Mouse (Mus musculus): ENCODE measurements around the gene Jmy. TPM values are rescaled to one million over a fixed set of nuclear protein-coding genes. Genes with fewer than 3 reads are reported as not detected.

Gene Jmy
- total RNA-seq (2014; rRNA removed), result 34.5 and 39.4 TPM in 2 replicates
- polyA plus RNA-seq (2015; fragmentation: Nextera tagmentation; extraction: Ambion mirVana), result 8.8 and 9.4 TPM in 2 replicates

GRCm38 (mm10) chr13:93499167-93499972 is at the start of gene Jmy:
Gene Jmy (minus strand): TSS chr13:93499808.
- Histone ChIP-seq H3K4me3 (ENCODE audit: low read length) (peak within 1 kb of the TSS; percentile 98), H3K36me3 (ENCODE audit: insufficient read depth, low read length) (no peaks in the 10 kb centered on the region), H3K27me3 (ENCODE audit: insufficient read depth, low read length) (no peaks in the 10 kb centered on the region), H3K9me3 (ENCODE audit: low read length) (no peaks in the 10 kb centered on the region), H3K9ac (replicated peaks; ENCODE audit: low read length) (peak within 1 kb of the TSS; percentile 95), H3K4me2 (ENCODE audit: low read depth, low read length) (peak within 1 kb of the TSS; percentile 78), H3K27ac (peak within 1 kb of the TSS; percentile 95), H3K4me1 (ENCODE audit: insufficient read depth, low read length) (peaks cover 18% of the 10 kb centered on the region)
- under 1% methylated on average over 79 of the region's 105 CpGs for WGBS
- TF ChIP-seq CTCF (IDR thresholded peaks at IDR 0.05; ENCODE audit: low read depth), result no peak
- DNase-seq (ENCODE audit: low spot score) (peak; percentile 96), ATAC-seq (peak; percentile 96)

- Histone ChIP-seq H3K27ac (no peak overlapping the region), H3K9me3 (ENCODE audit: low read length) (no peaks in the 10 kb centered on the region), H3K4me2 (ENCODE audit: low read depth, low read length) (no peak overlapping the region), H3K4me3 (ENCODE audit: low read length) (no peak overlapping the region), H3K4me1 (ENCODE audit: insufficient read depth, low read length) (no peaks in the 10 kb centered on the region), H3K36me3 (ENCODE audit: insufficient read depth, low read length) (no peaks in the 10 kb centered on the region), H3K9ac (replicated peaks; ENCODE audit: low read length) (no peak overlapping the region), H3K27me3 (ENCODE audit: insufficient read depth, low read length) (no peaks in the 10 kb centered on the region)
- no peak for DNase-seq (ENCODE audit: low spot score)
- no peak for TF ChIP-seq CTCF (IDR thresholded peaks at IDR 0.05; ENCODE audit: low read depth)
- WGBS, result 85% methylated on average over 5 of the region's 5 CpGs
- ATAC-seq, result no peak
Observed at GRCm38 (mm10) chr13:93547641-93548040, 48.0 kb upstream of the Jmy start.

- Histone ChIP-seq H3K4me2 (ENCODE audit: low read depth, low read length) (no peak overlapping the region), H3K4me3 (ENCODE audit: low read length) (no peak overlapping the region), H3K9me3 (ENCODE audit: low read length) (no peaks in the 10 kb centered on the region), H3K27ac (no peak overlapping the region), H3K4me1 (ENCODE audit: insufficient read depth, low read length) (no peaks in the 10 kb centered on the region), H3K36me3 (ENCODE audit: insufficient read depth, low read length) (no peaks in the 10 kb centered on the region), H3K9ac (replicated peaks; ENCODE audit: low read length) (no peak overlapping the region), H3K27me3 (ENCODE audit: insufficient read depth, low read length) (no peaks in the 10 kb centered on the region)
- no peak for TF ChIP-seq CTCF (IDR thresholded peaks at IDR 0.05; ENCODE audit: low read depth)
- WGBS, result 87% methylated on average over 1 of the region's 1 CpGs
- ATAC-seq (no peak), DNase-seq (ENCODE audit: low spot score) (no peak)
Observed at GRCm38 (mm10) chr13:93546011-93546410, 46.4 kb upstream of the Jmy start.

- TF ChIP-seq CTCF (IDR thresholded peaks at IDR 0.05; ENCODE audit: low read depth), result no peak
- no peak overlapping the region for H3K9ac ChIP-seq (replicated peaks; ENCODE audit: low read length)
- ATAC-seq (no peak), DNase-seq (ENCODE audit: low spot score) (no peak)
- no peak overlapping the region for H3K4me3 ChIP-seq (ENCODE audit: low read length)
- H3K27ac ChIP-seq, result no peak overlapping the region
- no peak overlapping the region for H3K4me2 ChIP-seq (ENCODE audit: low read depth, low read length)
- no peaks in the 10 kb centered on the region for H3K36me3 ChIP-seq (ENCODE audit: insufficient read depth, low read length)
- H3K9me3 ChIP-seq (ENCODE audit: low read length), result no peaks in the 10 kb centered on the region
- H3K27me3 ChIP-seq (ENCODE audit: insufficient read depth, low read length), result no peaks in the 10 kb centered on the region
- H3K4me1 ChIP-seq (ENCODE audit: insufficient read depth, low read length), result no peaks in the 10 kb centered on the region
Observed at GRCm38 (mm10) chr13:93544274-93544673, 44.7 kb upstream of the Jmy start.

GRCm38 (mm10) chr13:93539311-93539710 is 39.7 kb upstream of the Jmy start:
- peak; percentile 70; the same call in 1 of the 2 replicates for ATAC-seq
- no peaks in the 10 kb centered on the region for H3K4me1 ChIP-seq (ENCODE audit: insufficient read depth, low read length)
- no peak overlapping the region for H3K4me3 ChIP-seq (ENCODE audit: low read length)
- H3K27me3 ChIP-seq (ENCODE audit: insufficient read depth, low read length), result no peaks in the 10 kb centered on the region
- H3K9me3 ChIP-seq (ENCODE audit: low read length), result no peaks in the 10 kb centered on the region
- H3K36me3 ChIP-seq (ENCODE audit: insufficient read depth, low read length), result no peaks in the 10 kb centered on the region
- no peak overlapping the region for H3K9ac ChIP-seq (replicated peaks; ENCODE audit: low read length)
- 69% methylated on average over 4 of the region's 4 CpGs for WGBS
- no peak overlapping the region for H3K4me2 ChIP-seq (ENCODE audit: low read depth, low read length)
- no peak overlapping the region for H3K27ac ChIP-seq
- TF ChIP-seq CTCF (IDR thresholded peaks at IDR 0.05; ENCODE audit: low read depth), result no peak
- DNase-seq (ENCODE audit: low spot score), result peak; percentile 48

- Histone ChIP-seq H3K4me1 (ENCODE audit: insufficient read depth, low read length) (no peaks in the 10 kb centered on the region), H3K36me3 (ENCODE audit: insufficient read depth, low read length) (no peaks in the 10 kb centered on the region)
Observed at GRCm38 (mm10) chr13:93518753-93519319, 19.2 kb upstream of the Jmy start.

GRCm38 (mm10) chr13:93517223-93517622 is 17.6 kb upstream of the Jmy start:
- H3K9ac ChIP-seq (replicated peaks; ENCODE audit: low read length), result no peak overlapping the region
- no peaks in the 10 kb centered on the region for H3K27me3 ChIP-seq (ENCODE audit: insufficient read depth, low read length)
- H3K4me1 ChIP-seq (ENCODE audit: insufficient read depth, low read length), result no peaks in the 10 kb centered on the region
- H3K36me3 ChIP-seq (ENCODE audit: insufficient read depth, low read length), result no peaks in the 10 kb centered on the region
- H3K4me2 ChIP-seq (ENCODE audit: low read depth, low read length), result no peak overlapping the region
- DNase-seq (ENCODE audit: low spot score) (no peak), ATAC-seq (no peak)
- H3K27ac ChIP-seq, result no peak overlapping the region
- no peak for TF ChIP-seq CTCF (IDR thresholded peaks at IDR 0.05; ENCODE audit: low read depth)
- no peak overlapping the region for H3K4me3 ChIP-seq (ENCODE audit: low read length)
- H3K9me3 ChIP-seq (ENCODE audit: low read length), result no peaks in the 10 kb centered on the region

More at GRCm38 (mm10) chr13:93518753-93519319, 19.2 kb upstream of the Jmy start:
- Histone ChIP-seq H3K4me2 (ENCODE audit: low read depth, low read length) (no peak overlapping the region), H3K4me3 (ENCODE audit: low read length) (no peak overlapping the region), H3K27me3 (ENCODE audit: insufficient read depth, low read length) (no peaks in the 10 kb centered on the region), H3K27ac (no peak overlapping the region), H3K9ac (replicated peaks; ENCODE audit: low read length) (no peak overlapping the region), H3K9me3 (ENCODE audit: low read length) (no peaks in the 10 kb centered on the region)
- DNase-seq (ENCODE audit: low spot score), result no peak
- no peak for ATAC-seq
- TF ChIP-seq CTCF (IDR thresholded peaks at IDR 0.05; ENCODE audit: low read depth), result no peak
- WGBS, result 67% methylated on average over 2 of the region's 2 CpGs

Data from hindbrain, postnatal 0 days (tissue).